In genomic region chr1:87620211-87620668, GRCm38 (mm10) we compare ENCODE assay signal across 8 mouse cellular contexts. TPM values are rescaled to one million over a fixed set of nuclear protein-coding genes. Genes with fewer than 3 reads are reported as not detected.
A peak's percentile ranks its signal among the peaks of the same experiment; 100 is the strongest.
DNase-seq lines count a peak whose midpoint lies in the region; ATAC-seq and TF ChIP-seq lines count a peak whose summit lies in the region.

Gene Inpp5d, plus strand, starts transcription at chr1:87620312.

- no peak for TF ChIP-seq CTCF in lung, postnatal 0 days (IDR thresholded peaks at IDR 0.05)

- no peaks in the 10 kb centered on the region for H3K4me1 ChIP-seq in ES-E14 (ENCODE audit: control insufficient read depth in 2 of 2, insufficient read depth in 2 of 2, low read length in 2 of 2, poor library complexity in 1 of 2)
- H3K4me1 ChIP-seq in heart, embryonic 16.5 days (ENCODE audit: control insufficient read depth, insufficient read depth, low read length) = peaks cover 2% of the 10 kb centered on the region; the same call in 1 of the 2 replicates
- no peaks in the 10 kb centered on the region; the same call in 1 of the 2 replicates for H3K4me1 ChIP-seq in lung, postnatal 0 days (ENCODE audit: insufficient read depth, low read depth, low read length)
- no peaks in the 10 kb centered on the region for H3K4me1 ChIP-seq in stomach, embryonic 16.5 days (ENCODE audit: control insufficient read depth, insufficient read depth, low read length)
- no peaks in the 10 kb centered on the region for H3K4me1 ChIP-seq in forebrain, embryonic 15.5 days

- H3K36me3 ChIP-seq in ES-E14 (ENCODE audit: control insufficient read depth, insufficient read depth, low read length, poor library complexity, severe bottlenecking) = no peaks in the 10 kb centered on the region
- no peaks in the 10 kb centered on the region for H3K36me3 ChIP-seq in heart, embryonic 16.5 days (ENCODE audit: control insufficient read depth, insufficient read depth)
- H3K36me3 ChIP-seq in lung, postnatal 0 days (ENCODE audit: insufficient read depth, low read length) = no peaks in the 10 kb centered on the region
- H3K36me3 ChIP-seq in stomach, embryonic 16.5 days (ENCODE audit: control insufficient read depth, insufficient read depth, low read length) = no peaks in the 10 kb centered on the region
- no peaks in the 10 kb centered on the region for H3K36me3 ChIP-seq in forebrain, embryonic 15.5 days

- ATAC-seq in heart, embryonic 16.5 days (replicated peaks; ENCODE audit: extremely low read depth, insufficient read depth, low FRiP score) = peak; percentile 51; the same call in 1 of the 2 replicates
- ATAC-seq in lung, postnatal 0 days = peak; percentile 76
- peak; percentile 33 for ATAC-seq in stomach, embryonic 16.5 days (ENCODE audit: insufficient read depth, low FRiP score)
- ATAC-seq in forebrain, embryonic 15.5 days (replicated peaks) = no peak

- peak within 1 kb of the TSS; percentile 58 for H3K4me2 ChIP-seq in heart, embryonic 16.5 days (ENCODE audit: low read depth, low read length)
- H3K4me2 ChIP-seq in lung, postnatal 0 days (replicated peaks; ENCODE audit: low read depth, low read length) = peak within 1 kb of the TSS; percentile 54
- peak within 1 kb of the TSS; percentile 17 for H3K4me2 ChIP-seq in stomach, embryonic 16.5 days (ENCODE audit: low read depth, low read length)
- H3K4me2 ChIP-seq in forebrain, embryonic 15.5 days (replicated peaks) = no peak within 1 kb of the TSS

- H3K27me3 ChIP-seq in heart, embryonic 16.5 days (ENCODE audit: control insufficient read depth, insufficient read depth, low read length) = no peaks in the 10 kb centered on the region
- no peaks in the 10 kb centered on the region for H3K27me3 ChIP-seq in lung, postnatal 0 days (replicated peaks; ENCODE audit: insufficient read depth, low read length)
- H3K27me3 ChIP-seq in stomach, embryonic 16.5 days (ENCODE audit: control insufficient read depth, insufficient read depth, low read length) = no peaks in the 10 kb centered on the region
- H3K27me3 ChIP-seq in forebrain, embryonic 15.5 days = no peaks in the 10 kb centered on the region

- no peaks in the 10 kb centered on the region for H3K9me3 ChIP-seq in ES-E14 (ENCODE audit: control insufficient read depth, insufficient read depth, low read depth, low read length)
- H3K9me3 ChIP-seq in heart, embryonic 16.5 days (replicated peaks; ENCODE audit: control insufficient read depth, low read length) = no peaks in the 10 kb centered on the region
- H3K9me3 ChIP-seq in lung, postnatal 0 days (ENCODE audit: low read length) = no peaks in the 10 kb centered on the region
- H3K9me3 ChIP-seq in stomach, embryonic 16.5 days (replicated peaks; ENCODE audit: control insufficient read depth, low read length) = no peaks in the 10 kb centered on the region
- no peaks in the 10 kb centered on the region for H3K9me3 ChIP-seq in forebrain, embryonic 15.5 days

- TF ChIP-seq EP300 in lung, postnatal 0 days (IDR thresholded peaks at IDR 0.05) = no peak

- H3K27ac ChIP-seq in ES-E14 (ENCODE audit: insufficient read depth, low read depth, low read length, poor library complexity, severe bottlenecking) = no peak within 1 kb of the TSS
- H3K27ac ChIP-seq in heart, embryonic 16.5 days (ENCODE audit: low read length) = peak within 1 kb of the TSS; percentile 74
- peak within 1 kb of the TSS; percentile 72 for H3K27ac ChIP-seq in lung, postnatal 0 days (ENCODE audit: low read length)
- H3K27ac ChIP-seq in stomach, embryonic 16.5 days (ENCODE audit: low read length) = peak within 1 kb of the TSS; percentile 64
- H3K27ac ChIP-seq in forebrain, embryonic 15.5 days (replicated peaks) = no peak within 1 kb of the TSS

- in situ Hi-C loops in ES-E14 (cut with MboI; ENCODE audit: low sequenced_read_pairs in 2 of 2, unreplicated experiment in 2 of 2) = no loop called here

- DNase-seq in ES-E14 (ENCODE audit: low read depth, low spot score) = no peak
- DNase-seq in adrenal gland, postnatal 36 days = peak in 1 of 2 experiments; percentile 30
- no peak for DNase-seq in layer of hippocampus, adult 8-10 months (ENCODE audit: low spot score in 2 of 2)
- DNase-seq in lung, postnatal 0 days (ENCODE audit: low spot score) = peak; percentile 61
- DNase-seq in cerebellum, adult 9-10 months = no peak

- 70% methylated on average over 12 of the region's 12 CpGs for WGBS in heart, embryonic 16.5 days
- WGBS in lung, postnatal 0 days = 40% methylated on average over 12 of the region's 12 CpGs
- WGBS in stomach, embryonic 16.5 days = 67% methylated on average over 12 of the region's 12 CpGs
- 90% methylated on average over 12 of the region's 12 CpGs for WGBS in forebrain, embryonic 15.5 days

- no peak within 1 kb of the TSS for H3K4me3 ChIP-seq in ES-E14 (ENCODE audit: insufficient read depth in 1 of 2, low read depth in 1 of 2, low read length in 2 of 2, poor library complexity in 1 of 2, severe bottlenecking in 1 of 2)
- H3K4me3 ChIP-seq in heart, embryonic 16.5 days (ENCODE audit: low read length) = peak within 1 kb of the TSS; percentile 48
- H3K4me3 ChIP-seq in lung, postnatal 0 days (ENCODE audit: low read depth, low read length) = peak within 1 kb of the TSS; percentile 40
- H3K4me3 ChIP-seq in stomach, embryonic 16.5 days (replicated peaks; ENCODE audit: low read length) = peak within 1 kb of the TSS; percentile 37
- H3K4me3 ChIP-seq in forebrain, embryonic 15.5 days = no peak within 1 kb of the TSS

- no peak within 1 kb of the TSS for H3K9ac ChIP-seq in ES-E14 (ENCODE audit: insufficient read depth, low read depth, low read length, poor library complexity, severe bottlenecking)
- peak within 1 kb of the TSS; percentile 62 for H3K9ac ChIP-seq in heart, embryonic 16.5 days (ENCODE audit: low read length)
- H3K9ac ChIP-seq in lung, postnatal 0 days (replicated peaks; ENCODE audit: low read depth) = peak within 1 kb of the TSS; percentile 54
- peak within 1 kb of the TSS; percentile 48; the same call in 1 of the 2 replicates for H3K9ac ChIP-seq in stomach, embryonic 16.5 days (ENCODE audit: low read length)
- no peak within 1 kb of the TSS for H3K9ac ChIP-seq in forebrain, embryonic 15.5 days (replicated peaks)

TF ChIP-seq in ES-E14, 5 proteins besides CTCF, POLR2A, EP300 and RAD21:
- TF ChIP-seq HCFC1 (IDR thresholded peaks at IDR 0.05; ENCODE audit: borderline replicate concordance, insufficient read depth, low read length) (no peak), ZC3H11A (IDR thresholded peaks at IDR 0.05; ENCODE audit: borderline replicate concordance, low read depth, low read length) (no peak), MAFK (IDR thresholded peaks at IDR 0.05; ENCODE audit: insufficient read depth, low read depth, low read length) (no peak), ZNF384 (IDR thresholded peaks at IDR 0.05; ENCODE audit: low read depth, low read length) (no peak), CHD2 (IDR thresholded peaks at IDR 0.05; ENCODE audit: low read depth, low read length) (no peak)
TF ChIP-seq in ES-E14: peak in this region for 0.

RNA-seq across cellular contexts. Expression of gene Inpp5d, which starts in this region (rescaled TPM):
- total RNA-seq in ES-E14 (2012; rRNA removed) = 39.5 and 52.4 TPM in 2 replicates
- 10 to 100 TPM; 16.9 to 22.2 TPM for total RNA-seq in adrenal gland, postnatal 36 days (2021)
- 5.2 and 6.9 TPM in 2 replicates for polyA plus RNA-seq in heart, embryonic 16.5 days (2015; fragmentation: Nextera tagmentation; extraction: Ambion mirVana)
- 10 to 100 TPM; 12.3 to 64.3 (median 33.4) TPM for total RNA-seq in layer of hippocampus, adult 8-10 months (2022)
- polyA plus RNA-seq in lung, postnatal 0 days (2015; fragmentation: Nextera tagmentation; extraction: Ambion mirVana) = 13.5 and 13.6 TPM in 2 replicates
- polyA plus RNA-seq in stomach, embryonic 16.5 days (2015; fragmentation: Nextera tagmentation; extraction: Ambion mirVana) = 6.3 and 8.6 TPM in 2 replicates
- polyA plus RNA-seq in forebrain, embryonic 15.5 days (2015; fragmentation: Nextera tagmentation; extraction: Ambion mirVana) = 3.9 and 5.1 TPM in 2 replicates

Comparison
In these comparisons a context has a peak if more than half of its experiments do, and no peak if none do; other contexts are left out.
1. H3K27ac ChIP-seq: peak in heart, embryonic 16.5 days (single experiment), lung, postnatal 0 days (single experiment) and stomach, embryonic 16.5 days (single experiment); none in ES-E14 (single experiment) and forebrain, embryonic 15.5 days (single experiment).
2. H3K4me3 ChIP-seq: peak in heart, embryonic 16.5 days (single experiment), lung, postnatal 0 days (single experiment) and stomach, embryonic 16.5 days (single experiment); none in ES-E14 (0 of 2) and forebrain, embryonic 15.5 days (single experiment).
3. H3K9ac ChIP-seq: peak in heart, embryonic 16.5 days (single experiment), lung, postnatal 0 days (single experiment) and stomach, embryonic 16.5 days (single experiment); none in ES-E14 (single experiment) and forebrain, embryonic 15.5 days (single experiment).